In genomic region chr2:115581241-115581988, GRCm38 (mm10) we compare ENCODE assay signal across 7 mouse cellular contexts. TPM values are rescaled to one million over a fixed set of nuclear protein-coding genes. Genes with fewer than 3 reads are reported as not detected.
A peak's percentile ranks its signal among the peaks of the same experiment; 100 is the strongest.
DNase-seq lines count a peak whose midpoint lies in the region; ATAC-seq and TF ChIP-seq lines count a peak whose summit lies in the region.

BC052040 (plus strand) TSS chr2:115581716.

- WGBS in embryonic facial prominence, embryonic 12.5 days = under 1% methylated on average over 41 of the region's 41 CpGs
- WGBS in kidney, adult 2 months = under 1% methylated on average over 41 of the region's 41 CpGs
- under 1% methylated on average over 41 of the region's 41 CpGs for WGBS in limb, embryonic 12.5 days
- WGBS in midbrain, embryonic 15.5 days = under 1% methylated on average over 41 of the region's 41 CpGs
- under 1% methylated on average over 41 of the region's 41 CpGs for WGBS in spleen, adult 2 months

- H3K36me3 ChIP-seq in embryonic facial prominence, embryonic 12.5 days = no peaks in the 10 kb centered on the region
- H3K36me3 ChIP-seq in kidney, adult 2 months (ENCODE audit: control insufficient read depth, insufficient read depth, low read length) = no peaks in the 10 kb centered on the region
- H3K36me3 ChIP-seq in limb, embryonic 12.5 days = no peaks in the 10 kb centered on the region
- no peaks in the 10 kb centered on the region for H3K36me3 ChIP-seq in midbrain, embryonic 15.5 days (replicated peaks)
- no peaks in the 10 kb centered on the region for H3K36me3 ChIP-seq in spleen, adult 2 months (ENCODE audit: control insufficient read depth, insufficient read depth, low read length)

- H3K27me3 ChIP-seq in embryonic facial prominence, embryonic 12.5 days = no peaks in the 10 kb centered on the region
- H3K27me3 ChIP-seq in kidney, adult 2 months (replicated peaks; ENCODE audit: control insufficient read depth, insufficient read depth, low read length) = no peaks in the 10 kb centered on the region
- H3K27me3 ChIP-seq in limb, embryonic 12.5 days = peaks cover 9% of the 10 kb centered on the region; the same call in 1 of the 2 replicates
- no peaks in the 10 kb centered on the region for H3K27me3 ChIP-seq in midbrain, embryonic 15.5 days (replicated peaks)
- no peaks in the 10 kb centered on the region for H3K27me3 ChIP-seq in spleen, adult 2 months (ENCODE audit: control insufficient read depth, insufficient read depth, low read length)

- 0 out of 2 replicates have a peak, but pooled peaks have one; percentile 4 for TF ChIP-seq CTCF in kidney, adult 2 months (conservative IDR thresholded peaks at IDR 0.05; ENCODE audit: insufficient read depth, insufficient read length, low read depth, low read length)
- TF ChIP-seq CTCF in spleen, adult 2 months (IDR thresholded peaks at IDR 0.05; ENCODE audit: extremely low read depth, insufficient read depth, insufficient read length, insufficient replicate concordance) = 0 out of 2 replicates have a peak, but pooled peaks have one; percentile 2

- H3K27ac ChIP-seq in embryonic facial prominence, embryonic 12.5 days = peak within 1 kb of the TSS; percentile 61
- H3K27ac ChIP-seq in kidney, adult 2 months (ENCODE audit: insufficient read depth, low read depth, low read length) = peak within 1 kb of the TSS; percentile 33; the same call in 1 of the 2 replicates
- peak within 1 kb of the TSS; percentile 9; the same call in 1 of the 2 replicates for H3K27ac ChIP-seq in limb, embryonic 12.5 days
- H3K27ac ChIP-seq in midbrain, embryonic 15.5 days = peak within 1 kb of the TSS; percentile 70
- H3K27ac ChIP-seq in spleen, adult 2 months (ENCODE audit: insufficient read depth, low read length) = peak within 1 kb of the TSS; percentile 89

- H3K9ac ChIP-seq in embryonic facial prominence, embryonic 12.5 days = peak within 1 kb of the TSS; percentile 64
- peak within 1 kb of the TSS; percentile 63 for H3K9ac ChIP-seq in limb, embryonic 12.5 days (replicated peaks)
- peak within 1 kb of the TSS; percentile 74 for H3K9ac ChIP-seq in midbrain, embryonic 15.5 days

- peak; percentile 88 for DNase-seq in adrenal gland, postnatal 25 days
- peak; percentile 92 to 96 for DNase-seq in heart, adult 18-20 months
- peak; percentile 94 for DNase-seq in kidney, adult 2 months
- DNase-seq in spleen, adult 2 months (ENCODE audit: low read depth in 1 of 2, low spot score in 2 of 2) = peak; percentile 83 to 86

- no peak for TF ChIP-seq POLR2A in kidney, adult 2 months (IDR thresholded peaks at IDR 0.05; ENCODE audit: low read depth, low read length)
- no peak; the same call in 1 of the 2 replicates for TF ChIP-seq POLR2A in spleen, adult 2 months (IDR thresholded peaks at IDR 0.05; ENCODE audit: low read depth, low read length)

- no peaks in the 10 kb centered on the region for H3K9me3 ChIP-seq in embryonic facial prominence, embryonic 12.5 days
- no peaks in the 10 kb centered on the region for H3K9me3 ChIP-seq in limb, embryonic 12.5 days
- no peaks in the 10 kb centered on the region for H3K9me3 ChIP-seq in midbrain, embryonic 15.5 days

- peak within 1 kb of the TSS; percentile 55 for H3K4me3 ChIP-seq in embryonic facial prominence, embryonic 12.5 days
- peak within 1 kb of the TSS; percentile 73 for H3K4me3 ChIP-seq in kidney, adult 2 months (ENCODE audit: insufficient read depth, low read depth, low read length)
- peak within 1 kb of the TSS; percentile 70 for H3K4me3 ChIP-seq in limb, embryonic 12.5 days (replicated peaks)
- peak within 1 kb of the TSS; percentile 71 for H3K4me3 ChIP-seq in midbrain, embryonic 15.5 days
- peak within 1 kb of the TSS; percentile 94 for H3K4me3 ChIP-seq in spleen, adult 2 months (ENCODE audit: extremely low read depth, insufficient read depth, insufficient read length)

- H3K4me1 ChIP-seq in embryonic facial prominence, embryonic 12.5 days = peaks cover 5% of the 10 kb centered on the region; the same call in 1 of the 2 replicates
- peaks cover 6% of the 10 kb centered on the region; the same call in 1 of the 2 replicates for H3K4me1 ChIP-seq in kidney, adult 2 months (ENCODE audit: control insufficient read depth, insufficient read depth, low read length)
- peaks cover 16% of the 10 kb centered on the region for H3K4me1 ChIP-seq in limb, embryonic 12.5 days (replicated peaks)
- H3K4me1 ChIP-seq in midbrain, embryonic 15.5 days = peaks cover 11% of the 10 kb centered on the region
- H3K4me1 ChIP-seq in spleen, adult 2 months (ENCODE audit: control insufficient read depth, insufficient read depth, insufficient read length) = peaks cover 4% of the 10 kb centered on the region; the same call in 1 of the 2 replicates

- H3K4me2 ChIP-seq in embryonic facial prominence, embryonic 12.5 days (replicated peaks) = peak within 1 kb of the TSS; percentile 71
- H3K4me2 ChIP-seq in limb, embryonic 12.5 days = peak within 1 kb of the TSS; percentile 64
- H3K4me2 ChIP-seq in midbrain, embryonic 15.5 days = peak within 1 kb of the TSS; percentile 58

- ATAC-seq in embryonic facial prominence, embryonic 12.5 days (ENCODE audit: insufficient number of reproducible peaks, insufficient read depth, low FRiP score, low TSS enrichment) = peak; percentile 97
- peak; percentile 95 for ATAC-seq in limb, embryonic 12.5 days (ENCODE audit: insufficient number of reproducible peaks, insufficient read depth, low FRiP score, low TSS enrichment, low read depth)
- ATAC-seq in midbrain, embryonic 15.5 days (replicated peaks) = peak; percentile 99

RNA-seq across cellular contexts. Expression of gene BC052040, which starts in this region (rescaled TPM):
- total RNA-seq in adrenal gland, postnatal 25 days (2021) = 4.2 and 5.8 TPM in 2 replicates
- 14.3 and 14.4 TPM in 2 replicates for polyA plus RNA-seq in embryonic facial prominence, embryonic 12.5 days (2016; fragmentation: Nextera tagmentation; extraction: Ambion mirVana)
- 1 to 10 TPM; 3.0 to 4.0 TPM for total RNA-seq in heart, adult 18-20 months (2021)
- 2.5 and 2.8 TPM in 2 replicates for polyA plus RNA-seq in kidney, adult 2 months (2012; rRNA removed)
- polyA plus RNA-seq in limb, embryonic 12.5 days (2016; fragmentation: Nextera tagmentation; extraction: Ambion mirVana) = 7.9 and 11.2 TPM in 2 replicates
- polyA plus RNA-seq in midbrain, embryonic 15.5 days (2015; fragmentation: Nextera tagmentation; extraction: Ambion mirVana) = 17.3 and 19.6 TPM in 2 replicates
- 1.5 and 1.6 TPM in 2 replicates for polyA plus RNA-seq in spleen, adult 2 months (2012; rRNA removed)

Comparison
In these comparisons a context has a peak if more than half of its experiments do, and no peak if none do; other contexts are left out.
1. Peak in every context shown above with its lines: DNase-seq, ATAC-seq, H3K4me3 ChIP-seq and H3K27ac ChIP-seq.
2. H3K27ac ChIP-seq: peak in every context shown above with its lines; median percentile 89 in spleen, adult 2 months; 70 in midbrain, embryonic 15.5 days; 61 in embryonic facial prominence, embryonic 12.5 days; 33 in kidney, adult 2 months; 9 in limb, embryonic 12.5 days.